Mouse (Mus musculus) embryo, embryonic 11 days (tissue): ENCODE measurements at regions not wholly inside any gene's neighbourhood (a gene's known extent, or its start where the extent isn't known, plus 50 kb on each side); places are given as distances from the start of the nearest gene placed in this dataset.

ENCODE experiments used
- DNase-seq: peaks from one replicate; pipeline ENCODE4 v3.0.0-alpha.2; 2015

DNA sequence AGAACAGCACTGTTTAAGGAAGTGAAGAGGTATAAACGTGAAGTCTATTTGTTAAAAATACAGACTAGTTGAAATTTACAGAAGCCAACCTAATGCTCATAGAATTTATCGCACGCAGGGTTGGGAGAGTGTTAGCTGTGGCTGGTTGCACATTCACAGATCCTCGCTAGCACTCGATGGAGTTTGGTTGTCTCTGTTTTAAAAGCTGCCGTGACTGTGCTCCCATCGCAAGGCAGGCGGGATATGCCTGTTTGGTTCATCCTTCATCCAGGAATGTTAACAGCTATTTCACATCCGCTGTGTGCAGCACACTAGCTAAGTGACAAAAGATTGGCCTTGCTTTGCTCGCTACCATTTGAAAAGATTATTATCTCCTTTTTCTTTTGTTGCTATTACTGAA is 162.9 kb upstream of the Nr4a3 start:
- DNase-seq: no peak

DNA sequence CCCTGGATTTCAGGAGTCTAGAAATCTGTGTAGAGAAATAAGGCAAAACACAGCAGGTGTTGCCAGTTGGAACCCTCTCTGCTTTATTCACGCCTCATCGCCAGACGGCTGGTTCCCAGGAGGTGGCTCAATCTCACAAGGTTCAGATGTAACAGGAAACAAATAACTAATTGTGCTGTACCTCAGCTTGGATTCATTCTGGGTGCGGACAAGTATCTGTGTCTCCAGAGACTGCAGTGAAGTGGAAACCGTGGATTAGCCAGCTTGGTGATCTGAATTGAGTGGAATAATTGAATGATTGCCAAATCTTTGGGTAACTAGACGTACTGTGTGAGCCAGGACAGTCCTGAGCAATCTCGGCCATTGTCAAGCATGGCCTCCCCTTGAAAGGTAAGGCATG is 145.4 kb upstream of the Nr4a3 start:
- no peak for DNase-seq

DNA sequence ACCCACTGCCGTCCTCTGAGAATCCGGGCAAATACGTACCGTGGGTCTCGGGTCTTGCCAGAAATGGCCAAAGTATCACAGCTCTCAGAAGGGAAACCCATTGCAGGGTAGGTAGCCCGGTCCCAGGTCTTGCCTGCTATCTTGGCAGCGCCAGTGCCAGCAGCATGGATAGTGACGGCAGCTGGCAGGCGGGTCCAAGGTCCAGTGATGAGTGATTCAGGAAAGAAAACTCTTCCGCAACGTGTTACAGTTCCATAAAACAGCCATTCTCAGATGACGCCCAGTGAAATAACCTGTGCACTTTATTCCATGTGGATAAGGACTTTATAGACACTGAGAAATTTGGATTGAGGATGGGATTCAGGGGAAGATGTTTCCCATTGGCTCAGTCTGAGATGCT is 142.2 kb upstream of the Nr4a3 start:
- DNase-seq: no peak

DNA sequence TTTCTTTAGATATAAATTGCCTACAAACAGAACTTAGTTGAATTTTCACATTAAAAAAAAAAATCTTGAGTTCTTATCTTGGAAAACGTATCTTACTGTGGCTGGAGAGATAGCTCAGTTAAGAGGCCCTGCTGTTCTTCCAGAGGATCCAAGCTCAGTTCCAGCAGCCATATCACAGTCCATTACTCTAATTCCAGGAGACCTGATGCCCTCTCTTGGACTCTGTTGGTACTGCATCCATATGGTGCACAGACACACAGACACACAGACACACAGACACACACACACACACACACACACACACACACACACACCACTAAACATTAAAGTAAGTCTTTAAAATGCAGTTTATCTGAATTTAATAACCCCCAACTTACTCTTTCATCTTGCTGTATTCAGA is 132.7 kb upstream of the Nr4a3 start:
- no peak for DNase-seq

DNA sequence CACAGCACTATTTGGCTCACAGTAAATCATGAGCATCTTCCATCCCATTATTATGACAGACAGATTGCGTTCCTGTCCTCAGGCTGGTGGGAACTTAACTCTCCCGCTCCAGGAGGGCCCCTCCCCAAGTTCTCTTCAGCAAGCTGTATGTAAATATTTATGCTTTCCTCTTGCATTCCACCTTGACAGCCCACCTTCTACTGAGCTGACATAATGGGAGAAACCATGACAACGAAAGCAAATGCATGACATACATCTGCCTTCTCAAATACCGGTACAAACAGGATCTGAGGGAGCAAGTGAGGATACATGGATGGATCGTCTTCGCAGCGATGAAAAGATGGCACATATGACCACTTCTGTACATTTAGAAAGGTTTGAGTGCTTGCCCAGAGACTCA is 125.4 kb upstream of the Nr4a3 start:
- DNase-seq: no peak

DNA sequence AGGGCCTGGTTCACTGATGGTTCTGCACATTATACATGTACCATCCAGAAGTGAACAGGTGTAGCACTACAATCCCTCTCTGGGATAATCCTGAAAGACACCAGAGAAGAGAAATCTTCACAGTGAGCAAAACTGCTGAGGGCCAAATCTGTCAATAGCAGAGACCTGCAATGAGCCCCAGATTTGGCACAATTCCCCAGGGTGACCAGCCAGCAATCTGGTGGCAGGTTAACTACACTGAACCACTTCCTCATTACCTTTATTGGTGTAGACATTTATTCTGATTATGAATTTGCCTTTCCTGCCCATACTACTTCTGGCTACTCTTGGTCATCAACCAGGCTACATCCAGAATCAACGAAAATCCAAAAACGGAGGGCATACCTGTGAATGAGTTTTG is 113.5 kb upstream of the Nr4a3 start:
- no peak for DNase-seq

- no peak for DNase-seq
Measured at GRCm38 (mm10) chr4:47933526-47933925, 111.4 kb upstream of the Nr4a3 start.

DNA sequence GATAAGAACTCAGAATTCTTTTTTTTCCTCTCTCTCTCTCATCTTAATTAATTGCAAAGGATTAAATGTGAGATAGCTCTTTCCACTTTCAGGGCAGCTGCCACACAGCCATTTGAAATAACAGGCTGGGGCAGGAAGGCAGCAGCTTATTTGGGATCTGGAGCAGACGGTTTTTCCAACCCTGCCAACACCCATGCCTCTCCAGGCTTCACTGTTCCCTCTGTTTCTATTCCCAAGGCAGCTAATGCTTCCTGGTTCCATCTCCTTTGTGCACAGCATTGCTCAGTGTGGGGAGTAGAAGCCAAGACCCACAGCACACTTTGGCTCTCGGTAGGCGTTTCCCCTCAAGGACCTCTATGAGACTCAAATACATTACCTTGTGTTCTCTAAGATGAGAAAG is 109.4 kb upstream of the Nr4a3 start:
- DNase-seq: no peak

DNA sequence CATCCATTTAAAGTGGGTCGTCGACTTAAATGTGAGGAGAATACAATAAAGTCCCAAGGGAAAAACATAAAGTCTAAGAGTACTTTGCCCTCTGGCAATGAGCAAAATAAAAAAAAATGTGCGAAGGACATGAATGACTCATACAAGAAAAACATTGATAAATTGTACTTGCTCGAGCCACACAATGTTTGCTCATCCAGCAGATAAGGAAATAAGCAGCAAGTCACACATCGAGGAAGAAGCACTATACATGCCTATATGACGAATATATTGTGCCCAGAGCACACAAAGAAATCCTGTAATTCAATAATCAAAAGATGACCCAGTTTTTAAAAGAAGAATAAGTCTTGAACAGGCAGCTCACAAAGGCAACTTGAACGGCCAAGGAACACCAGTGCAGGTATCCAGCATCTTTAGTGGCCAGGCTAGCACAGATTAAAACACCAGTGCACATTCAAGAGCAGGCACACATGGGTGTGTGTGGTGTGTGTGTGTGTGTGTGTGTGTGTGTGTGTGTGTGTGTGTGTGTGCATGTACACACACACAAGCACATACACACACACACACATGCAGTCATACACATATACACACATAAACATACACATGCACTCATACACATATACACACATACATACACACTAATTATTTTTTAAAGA is 108.4 kb upstream of the Nr4a3 start:
- DNase-seq: no peak

- no peak for DNase-seq
Measured at GRCm38 (mm10) chr4:47947869-47948573, 96.9 kb upstream of the Nr4a3 start.

DNA sequence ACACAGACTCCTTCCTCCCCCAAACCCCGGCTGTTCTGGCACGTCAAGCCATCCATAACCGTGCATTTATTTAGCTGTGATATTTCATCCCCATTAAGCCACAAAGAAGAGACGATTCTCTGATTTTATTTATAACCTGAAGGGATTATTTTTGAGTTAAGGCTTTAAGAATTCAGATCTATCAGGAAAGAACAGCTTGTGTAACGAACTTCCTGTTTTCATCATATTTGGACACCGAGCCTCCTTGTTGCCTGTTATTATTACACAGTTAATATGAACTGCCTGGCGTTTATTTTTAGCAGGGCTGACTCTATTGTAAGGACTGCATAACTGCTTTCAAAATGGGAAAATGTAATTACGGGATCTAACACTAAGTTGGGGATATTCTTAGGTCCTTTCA is 96.2 kb upstream of the Nr4a3 start:
- no peak for DNase-seq

- DNase-seq: peak; percentile 19
Measured at GRCm38 (mm10) chr4:47954576-47955305, 90.2 kb upstream of the Nr4a3 start.

DNA sequence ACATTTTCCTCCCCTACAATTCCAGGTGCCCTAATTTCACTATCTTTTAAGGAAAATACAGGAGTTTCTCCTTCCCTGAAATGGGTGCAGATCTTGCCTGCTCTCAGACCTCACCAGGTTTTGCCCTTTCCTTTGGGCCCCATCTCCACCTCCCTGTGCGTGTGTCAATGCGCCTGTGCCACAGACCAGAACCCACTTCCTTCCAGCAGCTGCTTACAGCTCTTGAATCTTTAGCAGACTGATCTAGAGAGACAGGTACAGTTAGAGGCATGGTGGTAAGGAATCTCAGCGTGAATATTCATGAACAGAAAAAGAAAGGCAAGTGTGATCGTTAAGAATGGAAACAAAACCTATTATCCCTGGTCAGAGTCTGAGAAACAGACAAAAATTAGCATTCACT is 80.3 kb upstream of the Nr4a3 start:
- no peak for DNase-seq

DNA sequence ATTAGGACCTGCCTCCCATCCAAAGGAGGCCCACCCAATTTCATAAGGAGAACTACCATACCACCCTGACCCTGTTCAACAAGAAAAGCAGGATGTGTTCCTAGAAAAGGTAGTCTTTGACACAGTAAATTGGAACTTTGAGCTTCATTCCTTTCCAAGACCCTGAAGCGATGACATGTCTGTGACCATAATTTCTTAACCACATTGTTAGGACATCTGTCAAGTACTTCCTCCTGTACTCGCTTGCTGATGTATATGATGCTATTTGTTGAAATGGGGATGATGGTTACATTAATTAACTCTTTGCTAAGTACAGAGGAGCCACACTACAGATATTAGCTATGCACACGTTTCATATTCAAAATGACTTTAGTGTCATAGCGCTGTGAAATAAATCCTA is 73.1 kb upstream of the Nr4a3 start:
- DNase-seq: no peak

- no peak for DNase-seq
Measured at GRCm38 (mm10) chr4:47979579-47980313, 65.2 kb upstream of the Nr4a3 start.
